Mouse (Mus musculus) thymus, postnatal 4 days (tissue): Measurements from ENCODE around the gene Rnf130.

Experiments
- DNase-seq: peaks from one replicate; pipeline ENCODE4 v3.0.0; 2021

Gene Rnf130

DNA sequence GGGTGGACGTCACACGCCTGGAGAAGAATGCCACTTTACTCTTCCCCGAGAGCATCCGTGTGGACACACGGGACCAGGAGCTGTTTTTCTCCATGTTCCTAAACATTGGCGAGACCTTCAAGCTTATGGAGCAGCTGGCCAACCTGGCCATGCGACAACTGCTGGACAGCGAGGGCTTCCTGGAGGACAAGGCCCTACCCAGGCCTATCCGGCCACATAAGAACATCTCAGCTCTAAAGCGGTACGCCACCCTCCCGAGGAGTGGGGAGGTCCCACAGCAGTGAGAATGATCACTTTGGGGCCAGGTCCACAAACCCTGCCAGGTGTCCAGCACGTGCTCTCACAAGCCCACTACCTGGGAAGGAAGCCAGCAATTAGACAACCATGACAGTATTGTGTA, 121.0 kb downstream of the Rnf130 start:
- DNase-seq = no peak

DNA sequence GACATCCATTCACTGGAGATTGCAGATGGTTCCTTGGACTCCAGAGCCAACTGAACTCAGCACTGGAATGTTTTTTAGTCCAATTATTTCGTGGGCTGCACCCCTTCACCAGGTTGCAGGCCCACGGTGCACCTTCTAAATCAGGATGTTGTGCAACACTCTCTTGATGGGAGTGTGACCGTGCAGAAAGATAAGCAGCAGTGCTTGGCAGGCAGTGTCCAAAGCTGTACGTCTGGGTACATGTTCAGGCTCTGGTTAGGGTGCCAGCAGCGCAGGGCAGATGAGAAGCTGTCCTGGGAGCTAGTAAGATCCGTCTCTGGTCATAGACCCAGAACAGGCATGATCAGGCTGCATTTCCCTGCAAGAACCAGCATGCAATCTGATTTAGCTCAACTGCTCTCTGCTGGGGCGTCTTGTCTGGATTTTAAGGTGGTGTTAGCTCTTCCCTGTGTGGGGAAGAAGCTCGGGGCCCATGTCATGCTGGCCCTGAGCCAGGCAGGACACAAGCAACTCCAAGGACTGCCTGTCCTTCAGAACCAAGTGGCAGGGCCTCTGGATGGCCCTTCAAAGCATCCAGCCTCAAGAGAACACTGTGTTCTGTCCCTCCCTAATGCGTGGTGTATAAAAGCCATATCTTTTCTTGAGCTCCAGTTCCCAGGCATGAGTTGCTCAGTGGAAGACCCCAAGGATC, 122.3 kb downstream of the Rnf130 start:
- no peak for DNase-seq

DNA sequence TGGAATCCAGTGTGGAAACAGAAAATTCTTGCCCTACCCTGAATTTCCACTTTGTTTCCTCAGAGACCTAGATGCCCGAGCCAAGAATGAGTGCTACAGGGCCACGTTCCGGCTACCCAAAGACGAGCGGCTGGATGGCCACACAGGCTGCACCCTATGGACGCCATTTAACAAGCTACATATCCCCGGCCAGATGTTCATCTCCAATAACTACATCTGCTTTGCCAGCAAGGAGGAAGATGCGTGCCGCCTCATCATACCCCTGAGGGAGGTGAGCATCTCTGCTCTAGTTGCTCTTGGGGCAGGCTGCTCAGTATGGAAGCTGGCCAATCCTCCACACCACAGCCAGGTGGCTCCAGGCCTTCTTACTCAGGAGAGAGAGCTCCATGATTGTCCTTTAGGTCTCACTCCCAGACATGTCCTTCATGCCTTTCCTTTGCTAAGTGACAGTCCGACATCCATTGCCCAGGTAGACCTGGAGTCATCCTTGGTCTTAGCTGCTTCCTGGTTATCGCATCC, 122.9 kb downstream of the Rnf130 start:
- no peak for DNase-seq

DNA sequence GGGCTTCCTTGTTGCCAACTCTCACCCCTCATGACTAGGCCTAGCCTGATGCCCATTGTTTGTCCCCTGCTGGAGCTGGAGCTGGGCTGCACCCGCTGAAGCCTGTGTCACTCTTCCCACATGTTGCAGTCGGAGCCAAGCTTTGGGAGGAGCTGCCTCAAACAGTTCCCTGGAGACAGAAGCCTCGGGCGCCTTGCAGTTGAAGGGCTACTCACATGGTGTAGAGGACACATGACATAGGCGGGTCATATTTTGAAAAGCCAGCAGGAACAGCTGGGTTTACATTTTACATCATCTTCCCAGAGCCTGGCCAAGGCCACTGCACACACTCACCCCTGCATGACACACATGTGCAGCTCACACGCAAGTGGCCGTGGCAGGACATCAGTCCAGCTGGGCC, 124.1 kb downstream of the Rnf130 start:
- DNase-seq = no peak

DNA sequence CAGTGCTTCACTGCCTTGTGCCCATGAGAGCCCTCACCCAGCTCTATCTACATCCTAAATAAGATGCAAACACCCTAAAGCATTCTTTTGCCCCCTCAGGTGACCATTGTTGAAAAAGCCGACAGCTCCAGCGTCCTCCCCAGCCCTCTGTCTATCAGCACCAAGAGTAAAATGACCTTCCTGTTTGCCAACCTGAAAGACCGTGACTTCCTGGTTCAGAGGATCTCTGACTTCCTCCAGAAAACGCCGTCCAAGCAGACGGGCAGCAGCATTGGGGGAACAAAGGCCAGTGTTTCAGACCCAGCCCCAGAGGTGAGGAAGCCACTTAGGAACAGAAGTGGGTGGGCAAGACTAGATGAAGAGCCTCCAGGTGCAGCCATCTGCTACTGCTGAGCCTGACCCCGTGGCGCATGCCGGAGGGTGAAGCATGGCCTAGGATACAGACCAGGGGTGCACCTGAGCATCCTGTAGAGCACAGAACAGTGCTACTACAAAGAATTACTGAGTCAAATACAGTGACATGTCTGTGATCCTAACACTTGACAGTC, 124.5 kb downstream of the Rnf130 start:
- DNase-seq = no peak

DNA sequence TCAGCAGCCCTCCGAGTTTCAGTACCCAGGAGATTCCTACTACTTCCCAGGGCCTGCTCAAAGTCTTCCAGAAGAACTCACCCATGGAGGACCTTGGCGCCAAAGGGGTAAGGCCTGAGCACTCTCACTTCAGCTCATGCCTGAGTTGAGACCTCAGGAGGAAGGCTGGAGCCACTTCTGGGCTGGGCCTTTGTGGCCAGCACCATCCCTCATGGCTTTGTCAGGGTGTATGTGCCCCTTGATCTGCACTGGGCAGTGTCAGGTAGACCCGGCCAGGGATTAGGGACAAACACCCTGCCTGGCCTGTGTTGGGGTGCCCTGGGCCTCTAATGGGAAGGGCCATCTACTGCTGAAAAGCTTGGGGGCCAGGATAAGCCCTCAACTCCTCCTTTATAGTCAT, 126.2 kb downstream of the Rnf130 start:
- no peak for DNase-seq

DNA sequence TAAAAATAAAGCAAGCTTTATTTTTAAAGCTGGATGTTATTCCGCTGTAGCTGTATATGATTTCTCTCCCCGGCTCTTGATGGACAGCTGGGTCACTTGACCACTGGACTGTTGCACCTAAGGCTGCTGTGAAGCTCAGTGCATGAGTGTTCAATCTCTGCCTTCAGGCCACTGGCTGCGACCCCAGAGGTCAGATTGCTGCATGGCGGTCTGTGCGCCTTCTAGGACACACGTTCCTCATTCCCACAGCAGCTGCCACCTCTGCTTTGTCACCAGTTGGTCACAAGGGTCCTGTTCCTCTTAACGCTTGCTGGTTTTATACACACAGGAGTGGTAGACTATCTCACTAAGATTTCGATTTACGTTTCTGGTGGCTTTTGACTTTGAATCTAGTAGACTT, 129.0 kb downstream of the Rnf130 start:
- no peak for DNase-seq
